Comparison of ENCODE assay signal across 8 mouse cellular contexts in the genomic region with DNA sequence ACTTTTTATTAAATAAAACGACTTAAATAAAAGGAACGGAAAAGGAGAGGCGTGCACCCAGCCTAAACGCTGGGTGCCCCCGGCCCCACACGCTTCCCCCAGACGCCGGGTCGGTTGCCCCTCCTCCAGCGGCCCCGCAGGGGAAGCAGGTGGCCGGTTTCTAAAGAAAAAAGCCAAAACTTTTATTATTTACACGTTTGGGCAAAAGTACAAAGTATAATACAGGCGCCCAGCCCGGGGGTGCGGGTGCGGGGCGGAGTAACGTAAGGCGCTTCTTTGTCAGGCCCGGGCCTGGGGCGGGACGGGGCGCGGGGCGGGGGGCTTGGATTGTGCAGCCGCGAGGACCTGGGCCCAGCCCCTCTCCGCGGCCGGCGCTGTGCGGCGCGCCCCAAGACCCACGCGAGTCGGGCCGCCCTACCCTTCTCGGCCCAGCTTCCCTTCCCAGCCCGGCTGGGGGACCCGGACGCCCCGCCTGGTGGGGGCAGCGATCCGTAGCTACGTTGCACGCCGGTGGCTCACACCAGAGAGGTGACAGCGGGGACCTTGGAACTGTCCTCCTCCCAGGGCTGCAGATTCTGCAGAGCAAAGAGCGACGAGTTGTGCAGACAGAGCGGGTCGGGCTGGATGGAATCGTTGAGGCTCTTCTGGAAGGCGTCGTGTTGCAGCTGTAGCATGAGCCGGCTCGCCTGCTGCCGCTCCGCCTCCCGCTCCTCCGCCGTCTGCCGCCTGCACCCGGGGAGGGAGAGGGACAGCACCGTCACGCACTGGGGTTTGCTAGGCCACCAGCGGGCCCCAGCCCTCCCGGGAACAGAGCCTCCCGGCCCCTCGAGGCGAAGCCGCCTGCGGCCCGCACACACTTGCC. TPM values are rescaled to one million over a fixed set of nuclear protein-coding genes. Genes with fewer than 3 reads are reported as not detected.
DNase-seq lines count a peak whose midpoint lies in the region; ATAC-seq and TF ChIP-seq lines count a peak whose summit lies in the region.

No protein-coding gene starts in this region.

- H3K27me3 ChIP-seq in lung, embryonic 14.5 days (ENCODE audit: insufficient read depth, low read length): peaks cover 99% of the 10 kb centered on the region
- H3K27me3 ChIP-seq in heart, embryonic 16.5 days (ENCODE audit: control insufficient read depth, insufficient read depth, low read length): peaks cover 91% of the 10 kb centered on the region
- peaks cover 100% of the 10 kb centered on the region for H3K27me3 ChIP-seq in limb, embryonic 10.5 days (ENCODE audit: low read depth, poor library complexity, severe bottlenecking)
- peaks cover 39% of the 10 kb centered on the region for H3K27me3 ChIP-seq in neural tube, embryonic 14.5 days (ENCODE audit: control insufficient read depth, insufficient read depth, low read length)

- no peaks in the 10 kb centered on the region for H3K36me3 ChIP-seq in lung, embryonic 14.5 days (ENCODE audit: insufficient read depth)
- H3K36me3 ChIP-seq in heart, embryonic 16.5 days (ENCODE audit: control insufficient read depth, insufficient read depth): no peaks in the 10 kb centered on the region
- H3K36me3 ChIP-seq in limb, embryonic 10.5 days: no peaks in the 10 kb centered on the region
- no peaks in the 10 kb centered on the region for H3K36me3 ChIP-seq in neural tube, embryonic 14.5 days (ENCODE audit: control insufficient read depth, insufficient read depth, low read length)

- no peak overlapping the region for H3K27ac ChIP-seq in lung, embryonic 14.5 days (ENCODE audit: low read depth)
- no peak overlapping the region for H3K27ac ChIP-seq in heart, embryonic 16.5 days (ENCODE audit: low read length)
- H3K27ac ChIP-seq in limb, embryonic 10.5 days: 0 out of 2 replicates have a peak overlapping the region, but pooled peaks have one; percentile 1
- peak overlapping the region; percentile 89 for H3K27ac ChIP-seq in neural tube, embryonic 14.5 days (ENCODE audit: low read depth, low read length)

- under 1% methylated on average over 73 of the region's 76 CpGs for WGBS in lung, embryonic 14.5 days
- 1% methylated on average over 69 of the region's 76 CpGs for WGBS in heart, embryonic 16.5 days
- WGBS in limb, embryonic 10.5 days: 1% methylated on average over 74 of the region's 76 CpGs
- under 1% methylated on average over 69 of the region's 76 CpGs for WGBS in neural tube, embryonic 14.5 days

- peak; percentile 69 for ATAC-seq in lung, embryonic 14.5 days (ENCODE audit: insufficient read depth)
- 0 out of 2 replicates have a peak, but pooled peaks have one; percentile 29 for ATAC-seq in heart, embryonic 16.5 days (replicated peaks; ENCODE audit: extremely low read depth, insufficient read depth, low FRiP score)
- ATAC-seq in neural tube, embryonic 14.5 days (ENCODE audit: low read depth): peak; percentile 21; the same call in 1 of the 2 replicates

- peak overlapping the region; percentile 54 for H3K4me2 ChIP-seq in lung, embryonic 14.5 days
- H3K4me2 ChIP-seq in heart, embryonic 16.5 days (ENCODE audit: low read depth, low read length): peak overlapping the region; percentile 38
- peak overlapping the region; percentile 60 for H3K4me2 ChIP-seq in neural tube, embryonic 14.5 days (ENCODE audit: low read depth, low read length)

- H3K9me3 ChIP-seq in lung, embryonic 14.5 days (ENCODE audit: low read depth, low read length): no peaks in the 10 kb centered on the region
- peaks cover 7% of the 10 kb centered on the region; the same call in 1 of the 2 replicates for H3K9me3 ChIP-seq in heart, embryonic 16.5 days (replicated peaks; ENCODE audit: control insufficient read depth, low read length)
- H3K9me3 ChIP-seq in limb, embryonic 10.5 days (replicated peaks): no peaks in the 10 kb centered on the region
- H3K9me3 ChIP-seq in neural tube, embryonic 14.5 days (ENCODE audit: control insufficient read depth, low read length): no peaks in the 10 kb centered on the region; the same call in 1 of the 2 replicates

- peak overlapping the region; percentile 27 for H3K4me3 ChIP-seq in lung, embryonic 14.5 days (ENCODE audit: low read depth, low read length)
- peak overlapping the region; percentile 29 for H3K4me3 ChIP-seq in heart, embryonic 16.5 days (ENCODE audit: low read length)
- H3K4me3 ChIP-seq in limb, embryonic 10.5 days: peak overlapping the region; percentile 45
- H3K4me3 ChIP-seq in neural tube, embryonic 14.5 days (ENCODE audit: low read depth, low read length): peak overlapping the region; percentile 47

- TF ChIP-seq CTCF in lung, embryonic 14.5 days (IDR thresholded peaks at IDR 0.05; ENCODE audit: low read depth): no peak

- no peak overlapping the region for H3K9ac ChIP-seq in lung, embryonic 14.5 days
- no peak overlapping the region for H3K9ac ChIP-seq in heart, embryonic 16.5 days (ENCODE audit: low read length)
- H3K9ac ChIP-seq in neural tube, embryonic 14.5 days (replicated peaks; ENCODE audit: low read depth, low read length): peak overlapping the region; percentile 68

- DNase-seq in lung, embryonic 14.5 days: peak; percentile 81
- DNase-seq in lung, adult 18-20 months: no peak
- DNase-seq in cerebellum, adult 9-10 months: peak; percentile 47
- peak; percentile 78 for DNase-seq in limb, embryonic 10.5 days (ENCODE audit: low spot score)
- DNase-seq in ovary, postnatal 10 days (ENCODE audit: low spot score): no peak
- no peak for DNase-seq in frontal cortex, postnatal 14 days (ENCODE audit: low spot score in 2 of 2)

- H3K4me1 ChIP-seq in lung, embryonic 14.5 days (ENCODE audit: insufficient read depth): no peaks in the 10 kb centered on the region; the same call in 1 of the 2 replicates
- H3K4me1 ChIP-seq in heart, embryonic 16.5 days (ENCODE audit: control insufficient read depth, insufficient read depth, low read length): peaks cover 11% of the 10 kb centered on the region
- H3K4me1 ChIP-seq in limb, embryonic 10.5 days: peaks cover 51% of the 10 kb centered on the region
- peaks cover 19% of the 10 kb centered on the region for H3K4me1 ChIP-seq in neural tube, embryonic 14.5 days (ENCODE audit: control insufficient read depth, insufficient read depth, low read length)

RNA-seq across cellular contexts. Expression of gene Tlx3, which starts 2.4 kb away (rescaled TPM):
- polyA plus RNA-seq in lung, embryonic 14.5 days (2014; fragmentation: Nextera tagmentation; extraction: Ambion mirVana): not detected in 2 replicates
- not detected in 2 replicates for polyA plus RNA-seq in heart, embryonic 16.5 days (2015; fragmentation: Nextera tagmentation; extraction: Ambion mirVana)
- polyA plus RNA-seq in limb, embryonic 10.5 days (2016; fragmentation: Nextera tagmentation; extraction: Ambion mirVana): not detected in 2 replicates
- polyA plus RNA-seq in neural tube, embryonic 14.5 days (2014; fragmentation: Nextera tagmentation; extraction: Ambion mirVana): 32.9 and 41.0 TPM in 2 replicates

RNA-seq across cellular contexts. Expression of gene Npm1, which starts 38.0 kb away (rescaled TPM):
- polyA plus RNA-seq in lung, embryonic 14.5 days (2014; fragmentation: Nextera tagmentation; extraction: Ambion mirVana): 1,275 and 1,313 TPM in 2 replicates
- 424 and 467 TPM in 2 replicates for polyA plus RNA-seq in heart, embryonic 16.5 days (2015; fragmentation: Nextera tagmentation; extraction: Ambion mirVana)
- polyA plus RNA-seq in limb, embryonic 10.5 days (2016; fragmentation: Nextera tagmentation; extraction: Ambion mirVana): 1,479 and 1,796 TPM in 2 replicates
- 428 and 483 TPM in 2 replicates for polyA plus RNA-seq in neural tube, embryonic 14.5 days (2014; fragmentation: Nextera tagmentation; extraction: Ambion mirVana)

RNA-seq across cellular contexts. Expression of gene Fgf18, which starts 53.8 kb away (rescaled TPM):
- polyA plus RNA-seq in lung, embryonic 14.5 days (2014; fragmentation: Nextera tagmentation; extraction: Ambion mirVana): 10.8 and 10.9 TPM in 2 replicates
- polyA plus RNA-seq in heart, embryonic 16.5 days (2015; fragmentation: Nextera tagmentation; extraction: Ambion mirVana): 9.2 and 11.5 TPM in 2 replicates
- 1.7 and 5.7 TPM in 2 replicates for polyA plus RNA-seq in limb, embryonic 10.5 days (2016; fragmentation: Nextera tagmentation; extraction: Ambion mirVana)
- 11.0 and 11.4 TPM in 2 replicates for polyA plus RNA-seq in neural tube, embryonic 14.5 days (2014; fragmentation: Nextera tagmentation; extraction: Ambion mirVana)

Comparison
In these comparisons a context has a peak if more than half of its experiments do, and no peak if none do; other contexts are left out.
1. DNase-seq: peak in lung, embryonic 14.5 days (single experiment), cerebellum, adult 9-10 months (single experiment) and limb, embryonic 10.5 days (single experiment); none in lung, adult 18-20 months (0 of 2), ovary, postnatal 10 days (single experiment) and frontal cortex, postnatal 14 days (0 of 2).
2. H3K27ac ChIP-seq: peak in limb, embryonic 10.5 days (single experiment) and neural tube, embryonic 14.5 days (single experiment); none in lung, embryonic 14.5 days (single experiment) and heart, embryonic 16.5 days (single experiment).
3. RNA of gene Tlx3, which starts 2.4 kb away (polyA plus RNA-seq): 32.9 to 41.0 TPM in neural tube, embryonic 14.5 days; not detected in limb, embryonic 10.5 days, not detected in lung, embryonic 14.5 days and not detected in heart, embryonic 16.5 days; every median in the first group is over 10 times any median in the second.
4. Peak in every context shown above with its lines, with median percentiles within 50 percentile points of each other: ATAC-seq, H3K4me2 ChIP-seq and H3K4me3 ChIP-seq.